Mouse (Mus musculus): Measurements from ENCODE around the gene Plekha3.

Gene Plekha3

DNA sequence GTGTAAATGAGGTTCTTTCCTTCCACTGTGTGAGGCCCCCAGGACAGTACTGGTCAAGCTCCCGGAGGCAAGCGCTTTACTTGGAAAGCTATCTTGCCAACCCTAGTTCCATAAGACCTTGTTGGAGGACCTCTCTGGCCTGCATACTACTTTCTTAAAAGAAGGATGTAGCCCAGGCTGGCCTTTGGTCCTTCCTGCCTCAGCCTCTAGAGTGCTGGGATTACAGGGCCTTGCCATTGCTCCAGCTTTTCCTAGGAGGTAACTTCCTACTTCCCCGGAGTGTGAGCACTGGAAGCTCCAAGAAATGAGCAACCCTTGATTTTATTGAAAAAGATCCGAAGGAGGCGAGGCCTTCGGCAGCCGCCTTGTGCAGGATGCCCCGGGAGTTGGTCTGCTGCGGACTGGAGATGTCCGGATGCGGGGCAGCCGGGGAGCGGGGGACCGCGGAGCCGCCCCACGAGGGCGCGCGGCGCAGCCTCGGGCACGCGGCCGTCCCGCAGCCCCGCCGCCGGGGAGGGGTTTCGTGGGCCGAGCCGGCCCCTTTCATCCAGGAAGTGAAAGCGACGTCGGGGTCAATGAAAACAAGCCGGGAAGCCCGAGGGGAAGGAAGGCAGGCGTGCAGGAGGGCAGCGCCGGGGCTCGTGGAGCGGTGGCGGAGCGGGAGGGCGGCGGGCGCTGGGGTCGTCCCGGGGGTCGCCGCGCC, at the start of gene Plekha3:
TSS of gene Plekha3 (plus strand) at position 557 of the 703 bp plus-strand sequence.
- DNase-seq (ENCODE audit: low spot score in 2 of 2): peak; percentile 70 to 84

- no peak for DNase-seq (ENCODE audit: low spot score in 2 of 2)
Observed at GRCm38 (mm10) chr2:76630293-76630692, 44.8 kb upstream of the Plekha3 start.

DNA sequence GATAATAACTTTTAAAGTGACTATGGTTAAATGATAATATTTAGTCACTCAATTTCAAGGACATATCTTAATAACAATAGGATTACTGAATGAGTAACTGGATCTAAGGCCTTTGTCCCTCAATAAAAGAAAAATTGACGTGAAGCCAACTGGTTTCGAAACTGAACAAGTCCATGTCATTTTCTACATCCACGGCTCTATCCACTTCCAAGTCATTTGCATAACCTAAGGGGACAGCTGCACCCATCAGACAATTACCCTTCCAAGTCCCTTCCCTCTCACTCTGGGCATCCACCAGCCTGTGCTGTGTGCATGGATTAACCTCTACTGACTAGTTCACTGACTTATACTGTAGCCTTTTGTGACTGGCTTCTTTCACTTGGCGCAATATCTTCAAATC, 43.5 kb upstream of the Plekha3 start:
- DNase-seq (ENCODE audit: low spot score in 2 of 2): no peak

DNA sequence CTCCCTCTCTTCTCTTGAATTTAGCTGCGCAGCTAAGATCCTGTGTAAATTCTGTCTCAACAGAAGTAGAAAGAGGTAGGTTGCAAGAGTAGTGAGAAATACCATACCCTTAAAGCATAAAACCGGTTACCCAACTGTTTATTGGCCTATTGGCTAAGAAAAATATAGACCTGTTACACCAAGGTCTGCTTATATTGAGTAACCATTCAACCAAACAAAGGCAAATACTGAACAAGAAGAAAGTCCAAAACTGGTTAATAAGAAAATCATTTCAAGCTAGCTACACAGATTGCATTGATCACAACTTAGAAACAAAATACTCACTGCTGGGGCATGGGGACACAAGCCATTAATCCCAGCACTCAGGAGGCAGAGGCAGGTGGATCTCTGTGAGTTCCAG, 35.4 kb upstream of the Plekha3 start:
- no peak for DNase-seq (ENCODE audit: low spot score in 2 of 2)

DNA sequence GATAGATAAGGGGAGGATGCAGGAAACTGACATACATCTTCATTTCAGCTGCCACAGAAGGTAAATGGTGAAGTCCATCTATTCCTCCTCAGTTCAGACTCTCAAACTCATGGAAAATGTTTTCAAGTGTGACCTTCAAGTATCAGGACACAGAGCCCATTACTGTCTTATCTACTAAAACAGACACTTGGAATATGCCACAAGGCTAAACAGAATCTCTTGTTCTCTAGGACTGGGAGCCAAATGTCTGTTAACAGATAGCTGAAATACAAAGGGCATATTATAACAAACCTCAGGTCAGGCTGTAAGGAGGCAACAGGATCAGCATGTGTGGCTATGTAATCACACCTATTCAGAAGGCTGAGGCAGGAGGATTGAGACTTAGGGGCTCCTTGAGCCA, 31.3 kb upstream of the Plekha3 start:
- no peak for DNase-seq (ENCODE audit: low spot score in 2 of 2)

DNA sequence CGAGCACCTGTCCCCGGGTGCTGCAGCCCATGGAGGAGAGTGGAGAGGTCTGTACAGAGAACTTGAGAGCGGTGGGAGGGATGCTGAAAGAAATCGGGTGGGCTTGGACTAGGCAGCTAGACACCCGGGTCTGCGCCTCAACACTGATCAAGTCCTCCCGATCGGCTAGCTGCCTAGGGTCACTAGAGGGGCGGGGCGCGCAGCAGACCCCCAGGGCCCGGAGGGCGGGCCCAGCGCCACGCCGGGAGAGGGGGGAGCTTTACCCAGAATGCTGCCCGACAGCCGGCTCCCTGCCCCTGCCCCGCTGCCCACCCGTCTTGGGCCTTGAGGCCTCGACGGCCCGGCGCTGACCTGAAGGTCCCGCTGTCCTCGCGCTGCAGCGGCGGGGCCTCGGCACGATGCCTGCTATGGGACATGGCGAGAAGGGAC, 27.6 kb upstream of the Plekha3 start:
- DNase-seq (ENCODE audit: low spot score in 2 of 2): no peak

GRCm38 (mm10) chr2:76647883-76648570, 27.1 kb upstream of the Plekha3 start, which contains the start of the genes Prkra and Pjvk:
Gene Prkra, minus strand, starts transcription at chr2:76648015.
Gene Pjvk, plus strand, starts transcription at chr2:76648476.
- peak; percentile 95 to 96 for DNase-seq (ENCODE audit: low spot score in 2 of 2)

GRCm38 (mm10) chr2:76648666-76649141, 26.4 kb upstream of the Plekha3 start:
- no peak for DNase-seq (ENCODE audit: low spot score in 2 of 2)

GRCm38 (mm10) chr2:76653070-76653469, 22.0 kb upstream of the Plekha3 start:
- no peak for DNase-seq (ENCODE audit: low spot score in 2 of 2)

- DNase-seq (ENCODE audit: low spot score in 2 of 2): no peak
Observed at GRCm38 (mm10) chr2:76654646-76655045, 20.4 kb upstream of the Plekha3 start.

- DNase-seq (ENCODE audit: low spot score in 2 of 2): no peak
Observed at GRCm38 (mm10) chr2:76655444-76655843, 19.6 kb upstream of the Plekha3 start.

DNA sequence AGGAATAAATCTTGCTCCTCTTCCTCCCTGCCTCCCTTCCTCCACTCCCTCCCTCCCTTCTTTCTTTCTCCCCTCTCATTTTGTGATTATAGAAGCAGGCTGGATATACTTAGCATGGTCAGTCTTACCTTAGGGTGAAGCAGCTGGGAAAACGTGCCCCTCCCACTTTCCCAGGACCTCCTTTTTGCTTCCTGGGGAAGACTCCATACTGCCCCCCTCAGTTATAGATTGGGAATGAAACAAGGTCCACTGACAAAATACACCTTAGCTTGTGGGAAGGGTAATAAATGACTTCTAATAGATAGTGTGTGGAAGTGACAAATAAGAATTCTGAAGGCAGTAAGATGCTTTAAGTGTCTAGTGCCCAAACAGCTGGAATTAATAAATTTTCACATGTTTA, 19.1 kb upstream of the Plekha3 start:
- DNase-seq (ENCODE audit: low spot score in 2 of 2): no peak

DNA sequence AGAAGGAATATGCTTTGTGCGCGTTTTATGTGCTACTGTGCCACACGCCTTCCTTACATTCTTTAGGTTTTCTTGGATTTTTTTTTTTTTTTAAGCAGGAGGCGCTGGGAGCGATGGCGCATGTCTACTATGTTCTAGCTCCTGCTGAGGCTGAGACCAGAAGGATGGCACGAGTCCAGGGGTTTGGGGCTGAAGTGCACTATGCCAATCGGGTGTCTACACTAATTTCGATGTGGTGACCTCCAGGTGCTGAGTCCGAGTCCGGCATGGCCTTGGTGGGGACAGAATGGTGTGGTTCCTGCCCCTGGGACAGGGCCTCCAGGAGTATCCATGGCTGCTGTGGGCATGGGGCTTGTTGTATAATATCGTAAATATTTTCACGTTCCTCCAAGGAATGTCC, 16.5 kb upstream of the Plekha3 start:
- DNase-seq (ENCODE audit: low spot score in 2 of 2): no peak

GRCm38 (mm10) chr2:76659419-76659818, 15.7 kb upstream of the Plekha3 start:
- DNase-seq (ENCODE audit: low spot score in 2 of 2): no peak

DNA sequence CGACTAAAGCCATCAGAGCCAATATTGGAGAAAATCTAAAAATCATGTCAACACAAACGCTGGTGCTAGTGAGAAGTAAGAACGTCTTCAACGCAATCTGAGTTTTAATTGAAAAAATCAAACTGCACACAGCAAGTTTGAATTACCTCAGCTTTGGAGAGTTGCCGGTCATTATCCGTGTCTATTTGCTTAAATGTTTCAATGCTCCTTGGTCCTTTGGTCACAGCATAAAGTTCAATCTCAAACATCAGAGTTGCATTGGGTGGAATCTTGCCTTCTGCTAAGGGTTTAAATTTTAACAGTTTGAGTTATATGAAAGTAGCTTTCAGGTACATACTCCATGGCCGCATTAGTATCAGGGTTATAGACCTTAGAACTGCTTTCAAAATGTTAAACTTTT, 9.6 kb upstream of the Plekha3 start:
- DNase-seq (ENCODE audit: low spot score in 2 of 2): no peak

GRCm38 (mm10) chr2:76667200-76667599, 7.9 kb upstream of the Plekha3 start:
- DNase-seq (ENCODE audit: low spot score in 2 of 2): no peak

GRCm38 (mm10) chr2:76671641-76672040, 3.4 kb upstream of the Plekha3 start:
- DNase-seq (ENCODE audit: low spot score in 2 of 2): no peak

- DNase-seq (ENCODE audit: low spot score in 2 of 2): no peak
Observed at GRCm38 (mm10) chr2:76672134-76672745, 2.8 kb upstream of the Plekha3 start.

- peak; percentile 85 to 87 for DNase-seq (ENCODE audit: low spot score in 2 of 2)
Observed at GRCm38 (mm10) chr2:76672966-76673392, 2.1 kb upstream of the Plekha3 start, which contains the start of gene Fkbp7. Gene Fkbp7, minus strand, starts transcription at chr2:76673116.

DNA sequence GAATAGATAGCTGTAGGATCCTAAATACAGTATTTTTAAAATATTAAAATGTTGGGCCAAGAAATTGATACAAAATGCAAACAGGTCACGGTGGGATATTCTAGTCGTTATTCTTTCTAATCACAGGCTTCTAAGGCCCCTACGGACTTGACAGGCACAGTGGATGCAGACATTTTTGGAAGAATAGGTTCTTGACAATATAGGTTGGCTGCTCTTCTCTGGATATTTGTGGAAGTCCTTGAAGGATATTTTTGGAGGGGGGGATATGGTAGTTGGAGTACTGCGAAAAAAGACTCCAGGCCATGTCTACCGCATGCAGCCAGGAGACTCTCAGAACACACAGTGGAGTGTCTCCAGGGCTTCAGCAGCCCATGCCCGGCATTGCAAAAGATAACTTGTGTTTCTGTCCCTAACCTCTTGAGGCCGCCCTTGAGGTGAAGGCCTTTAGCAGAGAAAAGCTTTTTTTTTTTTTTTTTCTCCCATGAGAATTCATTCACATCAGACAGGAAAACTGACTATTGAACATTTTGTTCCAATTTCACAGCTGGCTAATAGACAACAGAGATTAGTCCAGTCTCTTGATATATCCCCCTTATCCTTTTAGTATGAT, 1.5 kb upstream of the Plekha3 start:
- DNase-seq (ENCODE audit: low spot score in 2 of 2): no peak

GRCm38 (mm10) chr2:76675451-76675850, 370 bp downstream of the Plekha3 start:
- peak in 1 of 2 experiments; percentile 27 for DNase-seq (ENCODE audit: low spot score in 2 of 2)

GRCm38 (mm10) chr2:76675949-76676348, 868 bp downstream of the Plekha3 start:
- DNase-seq (ENCODE audit: low spot score in 2 of 2): no peak
